Mouse (Mus musculus): Measurements from ENCODE around the gene Auts2. TPM values are rescaled to one million over a fixed set of nuclear protein-coding genes. Genes with fewer than 3 reads are reported as not detected.

Auts2 gene
- total and polyA plus RNA-seq, 3 experiments: not detected

DNA sequence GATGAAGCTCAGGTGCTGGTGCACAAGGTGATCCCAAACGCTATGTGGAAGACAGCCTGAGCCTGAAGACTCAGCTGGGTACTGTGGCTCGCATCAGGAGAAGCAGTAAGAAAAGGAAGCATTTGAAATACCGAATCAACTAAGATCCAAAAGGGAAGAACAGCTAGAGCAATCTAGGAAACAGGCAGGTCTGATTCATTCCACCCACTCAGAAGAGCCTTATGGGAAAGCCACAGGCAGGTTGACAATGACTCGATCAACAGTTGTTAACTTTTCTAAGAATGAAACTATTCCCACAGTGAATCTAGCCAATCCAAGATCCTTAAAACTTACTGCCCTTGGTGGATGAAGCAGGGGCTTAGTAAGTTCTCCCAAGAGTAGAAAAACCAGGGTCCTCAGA is 243.4 kb downstream of the Auts2 start:
- H3K27me3 ChIP-seq (replicated peaks): no peaks in the 10 kb centered on the region
- H3K27ac ChIP-seq (ENCODE audit: insufficient read depth, low read depth): no peak overlapping the region
- H3K9me3 ChIP-seq (replicated peaks; ENCODE audit: low read length): peaks cover 67% of the 10 kb centered on the region
- TF ChIP-seq ELF1 (IDR thresholded peaks at IDR 0.05; ENCODE audit: low read depth, low read length) (no peak), MYC (IDR thresholded peaks at IDR 0.05; ENCODE audit: low read depth, low read length) (no peak), RAD21 (IDR thresholded peaks at IDR 0.05; ENCODE audit: low read depth, low read length) (no peak)
- in situ Hi-C loops (cut with MboI; ENCODE audit: low pct_ligation_motif_present, low pct_unique_long_range_greater_than_20kb, low sequenced_read_pairs): no loop called here
- no peaks in the 10 kb centered on the region for H3K36me3 ChIP-seq (replicated peaks in 1 of 2; ENCODE audit: control insufficient read depth in 1 of 2, insufficient read depth in 1 of 2, low read length in 1 of 2)
- H3K4me2 ChIP-seq (ENCODE audit: insufficient read depth, low read depth, poor library complexity, severe bottlenecking): no peak overlapping the region
- H3K79me2 ChIP-seq (replicated peaks; ENCODE audit: control insufficient read depth, extremely low read depth, insufficient read depth, poor library complexity, severe bottlenecking): no peaks in the 10 kb centered on the region
- H3K4me3 ChIP-seq (replicated peaks in 1 of 3; ENCODE audit: low read depth in 2 of 3, low read length in 2 of 3, poor library complexity in 1 of 3): no peak overlapping the region
- no peak overlapping the region for H3K9ac ChIP-seq (ENCODE audit: insufficient read depth, low read depth)
- DNase-seq (ENCODE audit: extremely low read depth): no peak
- dilution Hi-C loops (cut with MboI; ENCODE audit: extremely low pct_ligation_motif_present, extremely low pct_unique_long_range_greater_than_20kb, low sequenced_read_pairs): no loop called here
- H3K4me1 ChIP-seq (ENCODE audit: control insufficient read depth in 1 of 2, insufficient read depth in 2 of 2): no peaks in the 10 kb centered on the region

- DNase-seq (ENCODE audit: extremely low read depth): no peak
- Histone ChIP-seq H3K36me3 (replicated peaks in 1 of 2; ENCODE audit: control insufficient read depth in 1 of 2, insufficient read depth in 1 of 2, low read length in 1 of 2) (no peaks in the 10 kb centered on the region), H3K27ac (ENCODE audit: insufficient read depth, low read depth) (no peak overlapping the region), H3K9ac (ENCODE audit: insufficient read depth, low read depth) (no peak overlapping the region), H3K4me2 (ENCODE audit: insufficient read depth, low read depth, poor library complexity, severe bottlenecking) (no peak overlapping the region), H3K79me2 (replicated peaks; ENCODE audit: control insufficient read depth, extremely low read depth, insufficient read depth, poor library complexity, severe bottlenecking) (no peaks in the 10 kb centered on the region), H3K27me3 (replicated peaks) (no peaks in the 10 kb centered on the region), H3K4me3 (replicated peaks in 1 of 3; ENCODE audit: low read depth in 2 of 3, low read length in 2 of 3, poor library complexity in 1 of 3) (no peak overlapping the region), H3K9me3 (replicated peaks; ENCODE audit: low read length) (peaks cover 65% of the 10 kb centered on the region), H3K4me1 (ENCODE audit: control insufficient read depth in 1 of 2, insufficient read depth in 2 of 2) (no peaks in the 10 kb centered on the region)
- TF ChIP-seq RAD21 (IDR thresholded peaks at IDR 0.05; ENCODE audit: low read depth, low read length) (no peak), ELF1 (IDR thresholded peaks at IDR 0.05; ENCODE audit: low read depth, low read length) (no peak), ZKSCAN1 (IDR thresholded peaks at IDR 0.05; ENCODE audit: borderline replicate concordance, low read depth, low read length) (no peak), HCFC1 (IDR thresholded peaks at IDR 0.05; ENCODE audit: low read depth, low read length) (no peak), MYC (IDR thresholded peaks at IDR 0.05; ENCODE audit: low read depth, low read length) (no peak), USF2 (conservative IDR thresholded peaks at IDR 0.05; ENCODE audit: low read depth, low read length) (no peak), CHD1 (IDR thresholded peaks at IDR 0.05; ENCODE audit: low read depth, low read length) (no peak), JUND (conservative IDR thresholded peaks at IDR 0.05; ENCODE audit: low read depth, low read length) (no peak), UBTF (IDR thresholded peaks at IDR 0.05; ENCODE audit: low read depth, low read length) (no peak), PAX5 (IDR thresholded peaks at IDR 0.05; ENCODE audit: low read length) (no peak), CHD2 (IDR thresholded peaks at IDR 0.05; ENCODE audit: low read length) (no peak), E2F4 (IDR thresholded peaks at IDR 0.05; ENCODE audit: insufficient replicate concordance, low read depth, low read length) (no peak), GABPA (IDR thresholded peaks at IDR 0.05; ENCODE audit: insufficient replicate concordance, low read depth, low read length) (no peak), ZNF384 (IDR thresholded peaks at IDR 0.05; ENCODE audit: low read depth, low read length) (no peak), EP300 (IDR thresholded peaks at IDR 0.05; ENCODE audit: low read length) (no peak)
- dilution Hi-C loops (cut with MboI; ENCODE audit: extremely low pct_ligation_motif_present, extremely low pct_unique_long_range_greater_than_20kb, low sequenced_read_pairs) (no loop called here), in situ Hi-C loops (cut with MboI; ENCODE audit: low pct_ligation_motif_present, low pct_unique_long_range_greater_than_20kb, low sequenced_read_pairs) (no loop called here)
Observed at GRCm38 (mm10) chr5:132298996-132299395, 244.1 kb downstream of the Auts2 start.

Data from CH12.LX (cell line).